Mouse (Mus musculus) Patski (cell line): ENCODE measurements at regions not wholly inside any gene's neighbourhood (a gene's known extent, or its start where the extent isn't known, plus 50 kb on each side); places are given as distances from the start of the nearest gene placed in this dataset.

ENCODE experiments used
- ATAC-seq: fragments of 100-300 bp; one replicate; pipeline ENCODE4 v1.8.0; 2021
- CTCF ChIA-PET: fragments of 350-600 bp; sonication (Branson Sonifier 250); formaldehyde crosslinking; loops from one replicate; lab custom pipeline; 2022; ENCODE audit warnings: inconsistent platforms; lab: Charles Lee
- POLR2A ChIA-PET: fragments of 350-600 bp; sonication (Branson Sonifier 250); formaldehyde crosslinking; loops from one replicate; lab custom pipeline; 2022; ENCODE audit warnings: antibody characterized with exemption, inconsistent platforms; lab: Charles Lee
- DNase-seq: peaks from one replicate; pipeline ENCODE4 v3.0.0-alpha.2; 2011; ENCODE audit warnings: low read depth, low spot score
- H3K27me3 ChIP-seq: fragments of 371-371 bp; one replicate; pipeline ENCODE4 v1.5.1; 2021
- CTCF ChIP-seq: fragments of 100-300 bp; IDR thresholded peaks from one replicate; pipeline ENCODE4 v1.5.1; 2021
- in situ Hi-C: fragments of 300-500 bp; cut with MboI; formaldehyde crosslinking; loops from 3 replicates; pipeline ENCODE4 v1.11.1; 2018; ENCODE audit warnings: low pct_unique_long_range_greater_than_20kb, mixed read lengths

DNA sequence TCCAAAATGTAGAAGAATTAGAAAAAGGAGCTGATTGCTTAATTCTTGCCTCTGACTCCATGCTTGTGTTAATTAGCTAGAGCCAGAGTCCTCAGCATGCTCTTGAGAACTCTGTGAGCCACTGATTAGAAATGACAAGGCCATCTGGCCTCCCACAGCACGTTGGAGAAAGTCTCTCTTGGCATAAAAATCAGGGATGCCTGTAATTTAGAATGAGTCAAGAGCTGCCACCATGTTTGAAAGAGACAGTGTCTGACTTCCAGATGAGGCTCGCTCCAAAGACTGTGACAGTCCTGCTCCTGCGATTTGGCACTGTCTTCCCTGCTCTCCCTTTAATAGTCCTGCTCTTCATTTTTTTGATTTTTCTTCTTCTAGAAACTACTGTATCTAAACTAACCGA is 374.6 kb downstream of the Ipo11 start:
- ATAC-seq (no peak), DNase-seq (no peak)
- H3K27me3 ChIP-seq: no peaks in the 10 kb centered on the region
- CTCF ChIA-PET: no interaction called here
- POLR2A ChIA-PET: no interaction called here
- in situ Hi-C loops: no loop called here
- no peak for TF ChIP-seq CTCF

DNA sequence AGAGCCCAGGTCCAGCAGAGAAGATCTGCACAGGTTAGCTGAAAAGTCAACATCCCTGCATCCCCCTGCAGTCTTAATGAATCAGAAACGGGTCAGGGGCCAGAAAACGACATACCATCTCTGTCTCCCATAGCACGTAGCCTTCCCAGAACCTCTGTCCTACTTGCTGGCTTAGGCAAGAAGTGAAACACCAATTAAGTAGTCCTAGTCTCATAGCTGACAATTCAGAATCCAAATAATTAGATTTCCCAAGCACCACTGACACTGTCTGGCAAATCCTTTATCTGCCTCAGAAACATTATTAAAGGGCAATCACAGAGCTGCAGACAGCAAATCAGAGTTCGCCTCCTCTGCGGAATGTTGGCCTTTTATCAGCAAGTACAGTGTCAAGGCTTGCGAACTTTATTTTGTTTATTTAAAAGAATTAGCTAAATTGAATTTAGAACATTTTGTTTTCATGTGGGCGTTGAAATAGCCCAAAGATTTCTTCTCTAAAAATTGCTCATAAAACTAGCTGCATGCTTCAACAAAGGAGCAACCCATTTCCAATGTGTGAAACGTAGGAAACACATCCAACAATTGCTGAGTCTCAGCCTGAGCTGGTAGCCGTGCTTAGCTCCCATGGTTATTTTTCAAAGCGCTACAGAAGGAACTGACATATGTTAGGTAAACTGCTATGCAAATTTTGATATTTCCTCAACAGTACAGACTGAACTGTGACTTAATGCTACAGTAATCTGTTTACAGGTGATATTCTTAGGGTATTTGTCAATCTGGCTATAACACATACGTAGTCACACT is 411.2 kb downstream of the Ipo11 start:
- DNase-seq (no peak), ATAC-seq (no peak)
- ChIA-PET CTCF (no interaction called here), POLR2A (no interaction called here)
- no peaks in the 10 kb centered on the region for H3K27me3 ChIP-seq
- TF ChIP-seq CTCF: no peak
- in situ Hi-C loops: no loop called here

DNA sequence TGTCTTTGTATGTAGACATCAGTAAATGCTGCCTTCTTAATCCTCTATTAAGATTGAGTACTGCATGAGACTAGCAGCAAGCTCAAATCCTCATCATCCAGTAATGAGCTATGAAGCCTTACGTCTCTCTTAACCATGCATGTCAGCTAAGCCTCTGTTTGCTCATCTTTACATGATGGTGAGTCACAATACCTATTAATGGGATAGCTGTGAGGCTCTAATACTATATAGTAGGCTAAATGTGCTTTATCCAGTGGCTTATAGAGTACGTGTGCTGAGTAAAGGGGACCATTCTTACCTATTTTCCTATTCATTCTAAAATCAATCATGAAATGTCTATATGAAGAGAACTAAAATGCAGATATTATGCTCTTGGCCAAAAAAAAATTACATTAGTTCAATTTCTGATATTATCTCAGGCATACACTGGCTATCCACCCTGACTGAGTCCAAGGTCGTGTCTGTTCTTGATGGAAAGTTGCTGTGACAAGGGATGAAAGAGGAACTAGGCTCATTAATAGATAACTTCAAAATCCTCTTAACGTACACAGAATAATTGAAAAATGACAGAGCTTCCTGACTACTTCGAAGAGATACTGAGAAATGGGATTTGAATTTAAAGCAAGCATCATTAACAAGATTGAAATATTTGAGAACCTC is 422.1 kb downstream of the Ipo11 start:
- in situ Hi-C loops: no loop called here
- CTCF ChIA-PET: no interaction called here
- no peaks in the 10 kb centered on the region for H3K27me3 ChIP-seq
- ATAC-seq (no peak), DNase-seq (no peak)
- no peak for TF ChIP-seq CTCF
- POLR2A ChIA-PET: no interaction called here

DNA sequence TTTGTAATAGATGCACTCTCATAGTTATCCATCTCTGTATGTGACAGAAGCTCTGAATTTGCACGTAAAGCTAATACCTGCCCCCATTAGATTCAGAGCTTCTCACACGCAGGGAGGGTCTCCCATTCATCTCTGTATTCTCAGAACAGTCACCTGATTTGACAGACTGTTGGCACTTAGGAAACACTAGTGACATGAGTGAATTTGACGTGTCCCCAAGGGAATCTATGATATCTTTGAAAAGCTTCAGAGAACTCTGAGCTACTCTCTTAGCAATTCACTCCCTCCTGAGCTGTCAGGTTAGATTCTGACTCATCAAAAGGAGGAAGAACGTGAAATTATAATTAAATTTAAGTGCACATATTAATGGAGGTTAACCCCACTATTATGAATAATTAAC is 423.1 kb downstream of the Ipo11 start:
- TF ChIP-seq CTCF: no peak
- H3K27me3 ChIP-seq: no peaks in the 10 kb centered on the region
- CTCF ChIA-PET: no interaction called here
- in situ Hi-C loops: no loop called here
- POLR2A ChIA-PET: no interaction called here
- DNase-seq: no peak
- ATAC-seq: no peak

DNA sequence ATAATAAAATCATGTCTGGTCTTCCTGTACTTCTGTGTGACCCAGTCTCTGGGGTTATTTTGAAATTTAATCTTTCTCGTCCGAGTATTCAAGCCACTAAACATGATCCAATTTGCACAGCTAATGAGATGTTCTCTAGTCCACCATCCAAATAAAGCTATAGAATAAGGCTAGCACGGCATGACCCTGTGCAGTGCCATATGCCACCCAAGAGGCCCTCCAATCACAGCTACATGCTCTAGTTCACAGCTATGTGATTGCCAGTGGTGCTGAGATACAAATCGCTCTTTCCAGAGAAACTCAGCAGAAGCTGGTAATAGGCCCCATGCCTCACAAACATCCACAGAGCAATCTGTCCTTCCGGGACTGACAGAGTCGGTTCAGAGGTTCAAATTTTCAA is 426.3 kb downstream of the Ipo11 start:
- ChIA-PET CTCF (no interaction called here), POLR2A (no interaction called here)
- ATAC-seq (no peak), DNase-seq (no peak)
- in situ Hi-C loops: no loop called here
- no peaks in the 10 kb centered on the region for H3K27me3 ChIP-seq
- TF ChIP-seq CTCF: no peak

DNA sequence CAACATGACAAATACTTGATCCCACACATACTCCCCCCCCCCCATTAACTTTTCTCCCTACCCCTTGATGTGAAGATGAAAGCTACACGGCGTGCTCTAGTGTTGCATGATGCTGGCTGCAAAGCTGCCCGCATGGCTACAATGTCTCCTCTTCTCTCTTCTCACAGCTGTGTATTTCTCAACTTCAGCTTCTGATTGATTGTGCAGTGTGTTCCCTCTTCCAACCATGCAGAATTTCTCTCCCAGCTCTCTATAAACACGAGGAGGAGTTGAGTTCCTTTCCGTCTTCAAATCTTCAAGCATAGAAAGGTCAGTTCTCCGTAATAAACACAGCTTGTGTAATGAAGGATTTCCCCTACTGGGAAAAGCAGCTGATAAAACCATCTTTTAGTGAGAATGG is 435.5 kb downstream of the Ipo11 start:
- TF ChIP-seq CTCF: no peak
- no peaks in the 10 kb centered on the region for H3K27me3 ChIP-seq
- in situ Hi-C loops: no loop called here
- no peak for DNase-seq
- ChIA-PET CTCF (interaction anchor here (0.7 kb wide), 1 partner anchor 10 kb away, joined by 3 read pairs; no protein-coding TSS in a partner anchor), POLR2A (no interaction called here)
- no peak for ATAC-seq

DNA sequence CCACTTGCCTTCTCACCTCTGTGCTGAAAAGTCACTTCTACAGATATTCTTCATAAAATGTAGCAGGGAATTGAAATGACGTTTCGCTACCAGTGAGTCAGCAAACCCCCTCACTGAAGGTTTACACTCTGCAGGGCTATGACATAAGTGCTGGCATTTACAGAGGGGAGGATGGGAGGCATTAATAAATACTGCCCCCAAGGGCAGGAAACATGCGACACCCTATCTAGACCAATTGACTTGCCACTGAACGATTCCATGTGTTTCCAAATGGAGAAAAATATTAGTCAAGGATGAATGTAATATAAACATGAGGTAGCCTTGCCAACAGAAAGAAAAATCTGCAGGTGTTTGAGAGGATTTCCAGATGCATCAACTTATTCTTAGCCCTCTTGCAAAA is 465.5 kb downstream of the Ipo11 start:
- no peaks in the 10 kb centered on the region for H3K27me3 ChIP-seq
- CTCF ChIA-PET: no interaction called here
- POLR2A ChIA-PET: no interaction called here
- DNase-seq (no peak), ATAC-seq (no peak)
- in situ Hi-C loops: no loop called here
- no peak for TF ChIP-seq CTCF

DNA sequence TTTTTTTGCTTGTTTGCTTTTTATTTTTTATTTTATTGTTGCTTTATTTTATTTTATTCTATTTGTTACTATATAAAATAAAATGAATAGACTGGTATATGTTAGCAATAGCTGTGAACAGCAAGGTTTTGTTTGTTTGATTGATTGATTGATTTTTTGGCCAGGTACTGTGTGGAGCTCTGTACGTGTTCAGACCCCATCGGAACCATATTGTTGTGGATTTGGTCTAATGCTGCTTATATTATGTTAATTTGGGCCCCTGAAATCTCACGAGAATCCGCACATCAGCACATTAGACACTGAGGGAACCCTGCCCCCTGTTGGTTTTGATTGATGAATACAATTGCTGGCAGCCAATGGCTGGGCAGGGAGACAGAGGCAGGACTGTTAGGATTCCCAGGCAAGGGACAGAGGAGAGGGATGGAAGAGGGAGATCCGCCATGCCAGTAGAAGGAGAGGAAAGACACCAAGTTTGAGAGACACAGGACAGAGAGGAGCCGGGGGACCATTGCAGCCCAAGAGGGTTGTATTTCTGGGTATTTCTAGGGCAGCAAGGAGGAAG is 482.3 kb downstream of the Ipo11 start:
- ChIA-PET CTCF (no interaction called here), POLR2A (no interaction called here)
- ATAC-seq: no peak
- in situ Hi-C loops: no loop called here
- DNase-seq: no peak
- TF ChIP-seq CTCF: no peak
- no peaks in the 10 kb centered on the region for H3K27me3 ChIP-seq

DNA sequence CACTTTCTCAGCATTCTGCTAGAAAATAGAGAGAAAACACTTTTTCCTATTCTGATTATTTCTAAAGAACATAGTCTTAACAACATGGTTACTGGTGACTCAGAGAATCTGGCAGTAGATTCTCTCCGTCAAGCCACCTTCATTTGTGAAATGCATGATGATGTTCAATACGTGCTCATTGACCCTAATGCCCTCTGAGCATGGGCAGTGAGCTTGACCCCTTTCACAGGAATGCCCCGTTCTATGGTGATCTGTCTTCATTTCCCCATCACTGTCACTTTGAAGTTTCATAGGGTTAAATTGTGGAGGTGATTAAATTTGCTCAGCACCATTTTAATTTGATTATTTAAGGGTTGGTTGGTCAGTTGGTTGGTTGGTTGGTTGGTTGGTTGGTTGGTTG is 504.6 kb downstream of the Ipo11 start:
- H3K27me3 ChIP-seq: no peaks in the 10 kb centered on the region
- in situ Hi-C loops: no loop called here
- ATAC-seq (no peak), DNase-seq (no peak)
- POLR2A ChIA-PET: no interaction called here
- CTCF ChIA-PET: no interaction called here
- no peak for TF ChIP-seq CTCF

DNA sequence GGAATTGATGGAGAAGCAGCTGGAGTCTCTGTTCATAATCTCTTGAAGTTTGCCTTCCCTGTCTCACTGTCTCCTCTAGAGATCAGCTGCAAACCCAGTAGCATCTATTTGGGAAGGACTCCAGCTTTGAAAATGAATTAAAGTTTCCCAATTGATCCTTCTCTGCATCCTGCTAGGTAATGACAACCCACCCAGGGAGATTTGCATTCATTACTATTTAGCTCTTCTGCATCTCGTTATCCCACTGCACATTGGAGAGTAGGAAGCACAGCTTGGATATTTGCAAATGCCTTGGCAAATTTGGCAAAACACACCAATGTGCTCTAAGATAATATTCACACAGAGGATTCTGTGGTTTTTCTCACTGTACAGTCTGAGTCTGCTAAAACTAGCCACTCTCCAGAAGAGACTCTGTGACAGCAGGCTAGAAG is 530.1 kb downstream of the Ipo11 start:
- POLR2A ChIA-PET: no interaction called here
- in situ Hi-C loops: no loop called here
- ATAC-seq: no peak
- CTCF ChIA-PET: no interaction called here
- TF ChIP-seq CTCF: no peak
- no peaks in the 10 kb centered on the region for H3K27me3 ChIP-seq
- no peak for DNase-seq

DNA sequence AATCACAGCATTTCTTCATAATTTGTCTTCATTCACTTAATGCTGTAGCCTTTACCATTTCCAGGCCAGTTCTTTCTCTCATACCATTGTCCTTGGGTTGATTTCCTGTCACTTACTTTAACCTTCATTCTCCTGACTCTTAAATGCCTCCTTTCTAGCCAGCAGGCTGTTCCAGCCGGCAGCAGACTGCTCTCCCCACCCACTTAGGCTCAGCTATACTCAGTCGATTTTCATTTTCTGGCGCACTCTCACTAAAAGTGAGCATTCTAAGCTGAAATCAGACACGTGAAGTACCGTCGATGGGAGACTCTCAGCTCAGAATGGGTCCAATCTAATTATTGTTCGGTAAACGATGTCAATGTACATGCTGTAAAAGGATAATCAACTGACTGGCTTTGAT is 544.1 kb downstream of the Ipo11 start:
- no peak for DNase-seq
- POLR2A ChIA-PET: interaction anchor here (0.6 kb wide), 1 partner anchor 23 kb away, joined by 4 read pairs; no protein-coding TSS in a partner anchor
- no peak for TF ChIP-seq CTCF
- CTCF ChIA-PET: no interaction called here
- H3K27me3 ChIP-seq: no peaks in the 10 kb centered on the region
- no peak for ATAC-seq
- in situ Hi-C loops: no loop called here
